Mouse (Mus musculus) forebrain, postnatal 0 days (tissue): ENCODE measurements around the gene Dis3l. TPM values are rescaled to one million over a fixed set of nuclear protein-coding genes. Genes with fewer than 3 reads are reported as not detected.

Experiments used
- ATAC-seq: fragments of 200-750 bp; cut with Nextera tagmentation; 2 replicates; pipeline ENCODE4 v1.8.0; 2017; ENCODE audit warnings: mild to moderate bottlenecking, moderate library complexity
- DNase-seq: peaks from one replicate; pipeline ENCODE4 v3.0.0-alpha.2; 2015
- H3K27ac ChIP-seq: fragments of 300-500 bp; sonication (generic); 2 replicates; pipeline ENCODE4 v1.5.1; 2014; ENCODE audit warnings: low read depth, mild to moderate bottlenecking, antibody characterized with exemption, low read length, moderate library complexity, mixed read lengths
- H3K27me3 ChIP-seq: fragments of 300-500 bp; sonication (generic); 2 replicates; pipeline ENCODE4 v1.6.1; 2014; ENCODE audit warnings: mild to moderate bottlenecking, low read length, mixed read lengths; ENCODE audit not compliant: insufficient read depth
- H3K36me3 ChIP-seq: fragments of 300-500 bp; sonication (generic); 2 replicates; pipeline ENCODE4 v1.6.1; 2014; ENCODE audit warnings: mild to moderate bottlenecking, moderate library complexity; ENCODE audit not compliant: insufficient read depth
- H3K4me1 ChIP-seq: fragments of 300-500 bp; sonication (generic); 2 replicates; pipeline ENCODE4 v1.6.1; 2014; ENCODE audit warnings: antibody characterized with exemption; ENCODE audit not compliant: insufficient read depth
- H3K4me2 ChIP-seq: fragments of 300-500 bp; sonication (generic); 2 replicates; pipeline ENCODE4 v1.6.1; 2014; ENCODE audit warnings: low read depth, mild to moderate bottlenecking, moderate library complexity
- H3K4me3 ChIP-seq: fragments of 300-500 bp; sonication (generic); 2 replicates; pipeline ENCODE4 v1.5.1; 2014; ENCODE audit warnings: low read depth, low read length, mixed read lengths
- H3K9ac ChIP-seq: fragments of 300-500 bp; sonication (generic); 2 replicates; pipeline ENCODE4 v1.6.1; 2014; ENCODE audit warnings: mild to moderate bottlenecking
- H3K9me3 ChIP-seq: fragments of 300-500 bp; sonication (generic); 2 replicates; pipeline ENCODE4 v1.6.1; 2016; ENCODE audit warnings: low read length
- CTCF ChIP-seq: sonication (generic); IDR thresholded peaks from 2 replicates; pipeline ENCODE4 v1.5.1; 2016; ENCODE audit warnings: antibody characterized with exemption, control low read depth, low read depth
- WGBS: fragments of 180-500 bp; shearing (Covaris S2); extraction: QIAGEN DNeasy Blood & Tissue Kit; methylation state at CpG from one replicate; pipeline ENCODE4 v1.1.7; 2014; 5-methylcytosine and 5-hydroxymethylcytosine counted together
- polyA plus RNA-seq: library from polyadenylated mRNA; unstranded; fragments of >200 nt; fragmentation: Nextera tagmentation; extraction: Ambion mirVana; gene quantifications from 2 replicates; pipeline ENCODE4 v1.2.1, GENCODE M21; 2015
- total RNA-seq: library from RNA; depleted of rRNA; stranded (reverse); fragments of >200 nt; gene quantifications from 2 replicates; pipeline ENCODE4 v1.2.3, GENCODE M21; 2014

Gene Dis3l
- total and polyA plus RNA-seq, 2 experiments from 2014 or later = 18.1 to 28.6 TPM

DNA sequence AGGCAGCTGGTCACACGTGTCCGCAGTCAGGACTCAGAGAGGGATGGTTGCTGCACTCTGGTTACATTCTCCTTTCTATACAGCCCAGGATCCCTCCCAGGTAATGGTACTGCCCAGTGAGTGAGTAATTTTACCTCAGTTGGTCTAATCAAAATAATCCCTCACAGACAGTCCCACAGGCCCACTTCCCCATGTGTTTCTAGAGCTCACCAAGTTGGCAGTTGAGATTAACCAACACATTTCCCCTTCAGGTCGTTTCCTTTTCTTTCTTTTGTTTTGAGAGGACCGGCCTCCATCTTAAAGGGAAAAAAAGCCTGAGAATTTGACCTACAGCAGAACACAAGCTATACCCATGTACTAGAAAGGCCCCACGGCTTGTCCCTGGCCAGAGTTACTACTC, 4.8 kb upstream of the Dis3l start:
- DNase-seq = no peak
- H3K9ac ChIP-seq = no peak overlapping the region
- no peak for ATAC-seq
- no peak overlapping the region for H3K27ac ChIP-seq
- 64% methylated on average over 5 of the region's 5 CpGs for WGBS
- no peaks in the 10 kb centered on the region for H3K36me3 ChIP-seq
- H3K4me2 ChIP-seq = no peak overlapping the region
- H3K4me3 ChIP-seq = no peak overlapping the region
- no peaks in the 10 kb centered on the region for H3K27me3 ChIP-seq
- H3K9me3 ChIP-seq = no peaks in the 10 kb centered on the region
- no peak for TF ChIP-seq CTCF
- H3K4me1 ChIP-seq = no peaks in the 10 kb centered on the region

DNA sequence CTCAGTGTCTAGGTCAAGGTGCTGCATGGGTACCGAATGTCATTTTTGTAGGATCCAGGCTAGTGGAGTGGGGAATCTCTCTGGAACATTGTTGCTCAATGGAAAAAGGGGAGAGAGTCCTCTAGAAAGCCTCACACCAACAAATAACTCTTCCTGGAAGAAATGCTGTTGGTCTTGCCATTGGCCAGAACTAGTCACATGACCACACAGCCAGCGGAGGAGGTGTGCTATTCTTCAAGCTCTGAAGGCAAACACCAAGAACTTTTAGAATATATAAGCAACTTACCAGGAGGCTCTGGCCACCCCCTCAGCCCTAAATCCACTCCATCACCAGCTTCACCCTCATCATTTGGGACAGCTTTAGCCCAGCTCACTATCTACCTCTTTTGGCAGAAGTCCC, 2.6 kb upstream of the Dis3l start:
- H3K9ac ChIP-seq = no peak overlapping the region
- WGBS = 92% methylated on average over 2 of the region's 2 CpGs

DNA sequence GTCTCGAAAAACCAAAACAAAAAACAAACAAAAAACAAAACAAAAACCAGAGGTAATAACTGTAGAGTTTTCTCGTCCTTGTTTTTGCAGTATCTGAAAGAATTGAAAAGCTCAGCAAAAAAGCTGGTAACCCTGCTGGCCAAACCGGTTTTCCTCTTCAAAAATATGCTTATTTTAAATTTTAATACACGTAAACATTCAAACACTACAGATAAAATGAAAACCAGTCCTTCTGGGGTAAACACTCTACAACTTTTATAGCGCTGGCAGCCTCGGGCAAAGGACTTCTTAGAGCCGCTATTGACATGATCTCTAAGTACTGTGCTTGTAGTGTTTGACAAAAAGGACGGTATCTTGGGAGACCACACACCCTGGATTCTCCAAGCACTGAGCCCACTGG, 583 bp upstream of the Dis3l start:
- Histone ChIP-seq H3K9me3 (no peaks in the 10 kb centered on the region), H3K9ac (peak overlapping the region; percentile 100; the same call in 1 of the 2 replicates), H3K4me3 (peak overlapping the region; percentile 65; the same call in 1 of the 2 replicates), H3K27me3 (no peaks in the 10 kb centered on the region), H3K4me1 (no peaks in the 10 kb centered on the region), H3K4me2 (peak overlapping the region; percentile 83), H3K27ac (peak overlapping the region; percentile 100), H3K36me3 (no peaks in the 10 kb centered on the region)
- ATAC-seq = no peak
- WGBS = 83% methylated on average over 8 of the region's 8 CpGs
- no peak for DNase-seq
- TF ChIP-seq CTCF = no peak

More for the DNA sequence above, 2.6 kb upstream of the Dis3l start:
- H3K27ac ChIP-seq = no peak overlapping the region
- H3K9me3 ChIP-seq = no peaks in the 10 kb centered on the region
- H3K4me2 ChIP-seq = no peak overlapping the region
- H3K36me3 ChIP-seq = no peaks in the 10 kb centered on the region
- H3K27me3 ChIP-seq = no peaks in the 10 kb centered on the region
- TF ChIP-seq CTCF = no peak
- ATAC-seq (no peak), DNase-seq (no peak)
- H3K4me1 ChIP-seq = no peaks in the 10 kb centered on the region
- no peak overlapping the region for H3K4me3 ChIP-seq

DNA sequence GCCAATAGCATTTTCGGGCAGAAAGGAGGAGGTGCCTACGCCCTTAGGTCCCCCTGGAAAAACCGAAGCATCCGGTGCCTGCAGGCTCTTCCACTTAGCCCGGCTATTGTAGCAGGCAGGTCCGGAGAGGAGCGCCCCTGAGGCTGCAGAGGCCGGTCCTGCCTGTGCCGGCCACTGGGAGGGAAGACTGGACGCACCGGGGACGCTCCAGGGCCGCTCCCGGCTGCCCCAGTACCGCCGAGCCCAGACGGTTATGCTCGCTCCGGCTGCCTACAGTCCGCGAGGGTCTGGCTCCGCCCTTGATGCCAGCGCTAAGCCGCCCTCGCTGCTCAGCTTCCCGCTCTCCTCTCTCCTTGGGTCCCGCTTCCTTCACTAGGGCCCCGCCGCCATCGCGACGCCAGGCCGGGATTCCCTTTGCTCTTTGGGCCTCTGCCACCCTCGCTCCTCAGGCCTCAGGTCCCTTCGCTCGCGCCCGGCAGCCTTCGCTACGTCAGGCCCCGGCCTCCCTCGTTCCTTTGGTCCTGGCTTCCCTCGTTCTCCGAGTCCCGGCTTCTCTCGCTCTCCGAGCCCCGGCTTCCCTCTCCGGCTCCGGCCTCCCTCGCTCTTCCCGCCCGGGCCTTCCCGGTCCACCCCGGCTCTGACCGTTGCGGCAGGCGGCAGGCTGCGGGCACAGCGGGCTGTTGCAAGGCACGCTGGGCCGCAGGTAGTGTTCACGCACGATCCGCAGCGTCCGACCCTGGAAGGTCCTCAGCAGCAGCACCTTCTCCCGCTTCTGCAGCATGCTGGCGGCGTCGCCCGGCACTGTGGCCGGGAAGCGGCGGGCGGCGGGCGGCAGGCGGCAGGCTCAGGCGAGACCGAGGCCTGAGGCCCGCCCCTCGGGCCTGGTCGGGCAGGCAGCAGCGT, 486 bp downstream of the Dis3l start:
- Histone ChIP-seq H3K4me2 (peak overlapping the region; percentile 83), H3K4me1 (no peaks in the 10 kb centered on the region), H3K9me3 (no peaks in the 10 kb centered on the region), H3K36me3 (no peaks in the 10 kb centered on the region), H3K27me3 (no peaks in the 10 kb centered on the region), H3K27ac (peak overlapping the region; percentile 100), H3K4me3 (peak overlapping the region; percentile 65), H3K9ac (peak overlapping the region; percentile 100)
- under 1% methylated on average over 84 of the region's 85 CpGs for WGBS
- DNase-seq (peak; percentile 84), ATAC-seq (peak; percentile 86)
- no peak for TF ChIP-seq CTCF

DNA sequence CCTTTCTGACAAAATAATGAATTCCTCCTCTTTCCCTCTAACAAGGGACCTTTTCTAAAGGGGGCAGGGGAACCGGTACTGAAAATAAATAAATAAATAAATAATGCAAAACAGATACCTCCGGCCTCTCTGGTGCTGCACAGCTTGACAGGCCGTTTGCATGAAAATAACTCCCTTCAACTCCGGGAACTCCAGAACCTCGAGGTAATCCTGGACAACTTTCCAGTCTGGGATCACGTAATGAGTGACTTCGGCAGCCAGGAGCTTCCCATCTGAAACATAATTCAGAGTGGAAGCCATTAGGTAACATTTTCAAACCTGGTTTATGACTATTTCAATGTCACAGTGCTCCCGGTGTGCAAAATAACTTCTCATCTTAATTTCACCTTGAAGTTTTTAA, 1.7 kb downstream of the Dis3l start:
- Histone ChIP-seq H3K27me3 (no peaks in the 10 kb centered on the region), H3K9me3 (no peaks in the 10 kb centered on the region), H3K36me3 (no peaks in the 10 kb centered on the region), H3K27ac (no peak overlapping the region), H3K4me3 (peak overlapping the region; percentile 65; the same call in 1 of the 2 replicates), H3K4me2 (peak overlapping the region; percentile 83), H3K4me1 (no peaks in the 10 kb centered on the region), H3K9ac (no peak overlapping the region)
- ATAC-seq = no peak
- WGBS = 26% methylated on average over 8 of the region's 8 CpGs
- DNase-seq = peak; percentile 6
- no peak for TF ChIP-seq CTCF

DNA sequence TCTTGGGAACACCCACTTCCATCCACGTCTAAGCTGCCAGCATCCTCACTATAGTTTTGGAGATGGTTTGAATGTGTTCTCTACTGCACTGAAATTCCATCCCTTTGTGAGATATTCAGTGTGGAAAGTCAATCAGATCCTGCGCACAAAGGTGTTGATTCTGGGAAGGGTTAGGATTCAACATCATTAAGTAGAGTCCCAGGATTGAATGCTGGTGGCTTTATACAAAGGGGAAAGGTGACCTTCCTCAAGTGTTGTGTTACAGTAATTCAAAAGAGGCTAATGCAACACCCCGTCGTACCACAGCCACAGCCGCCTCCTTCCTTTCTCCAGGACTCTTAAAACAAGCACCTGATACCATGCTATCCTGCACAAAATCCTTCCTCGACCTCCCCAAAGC, 5.3 kb downstream of the Dis3l start:
- no peak overlapping the region for H3K4me2 ChIP-seq
- H3K9ac ChIP-seq = no peak overlapping the region
- H3K27me3 ChIP-seq = no peaks in the 10 kb centered on the region
- no peak overlapping the region for H3K27ac ChIP-seq
- WGBS = 80% methylated on average over 6 of the region's 6 CpGs
- TF ChIP-seq CTCF = no peak
- DNase-seq = no peak
- no peaks in the 10 kb centered on the region for H3K9me3 ChIP-seq
- no peak overlapping the region for H3K4me3 ChIP-seq
- ATAC-seq = no peak
- H3K4me1 ChIP-seq = no peaks in the 10 kb centered on the region
- H3K36me3 ChIP-seq = 0 out of 2 replicates have a peak, but pooled peaks cover 7% of the 10 kb centered on the region

DNA sequence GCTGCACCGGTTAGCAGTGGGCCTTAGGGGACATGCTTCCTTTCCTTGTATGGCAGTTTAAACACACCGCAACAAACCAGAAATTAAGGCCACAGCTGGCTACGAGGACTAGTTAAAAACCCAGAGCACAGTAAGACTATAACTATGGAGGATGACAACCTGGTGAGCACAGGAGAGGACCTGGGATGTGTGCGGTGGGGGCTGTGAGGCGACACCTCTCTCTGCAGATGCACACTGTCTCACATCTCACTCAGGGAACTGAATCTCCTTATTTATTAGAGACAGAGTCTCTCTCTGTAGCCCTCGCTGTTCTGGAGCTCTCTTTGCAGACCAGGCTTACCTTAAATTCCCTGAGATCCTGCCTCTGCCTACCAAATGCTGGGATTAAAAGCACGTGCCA, 17.1 kb downstream of the Dis3l start:
- ATAC-seq (no peak), DNase-seq (no peak)
- no peak for TF ChIP-seq CTCF
- WGBS = 95% methylated on average over 7 of the region's 7 CpGs
- H3K27ac ChIP-seq = no peak overlapping the region
- H3K36me3 ChIP-seq = peaks cover 63% of the 10 kb centered on the region
- no peaks in the 10 kb centered on the region for H3K9me3 ChIP-seq
- H3K9ac ChIP-seq = no peak overlapping the region
- no peaks in the 10 kb centered on the region for H3K4me1 ChIP-seq
- H3K27me3 ChIP-seq = no peaks in the 10 kb centered on the region
- H3K4me3 ChIP-seq = no peak overlapping the region
- no peak overlapping the region for H3K4me2 ChIP-seq
